Mouse (Mus musculus): ENCODE results near the gene Bik. TPM values are rescaled to one million over a fixed set of nuclear protein-coding genes. Genes with fewer than 3 reads are reported as not detected.

Gene Bik
- total and polyA plus RNA-seq, 2 experiments from 2014 or later, result 0.16 to 1.3 TPM

DNA sequence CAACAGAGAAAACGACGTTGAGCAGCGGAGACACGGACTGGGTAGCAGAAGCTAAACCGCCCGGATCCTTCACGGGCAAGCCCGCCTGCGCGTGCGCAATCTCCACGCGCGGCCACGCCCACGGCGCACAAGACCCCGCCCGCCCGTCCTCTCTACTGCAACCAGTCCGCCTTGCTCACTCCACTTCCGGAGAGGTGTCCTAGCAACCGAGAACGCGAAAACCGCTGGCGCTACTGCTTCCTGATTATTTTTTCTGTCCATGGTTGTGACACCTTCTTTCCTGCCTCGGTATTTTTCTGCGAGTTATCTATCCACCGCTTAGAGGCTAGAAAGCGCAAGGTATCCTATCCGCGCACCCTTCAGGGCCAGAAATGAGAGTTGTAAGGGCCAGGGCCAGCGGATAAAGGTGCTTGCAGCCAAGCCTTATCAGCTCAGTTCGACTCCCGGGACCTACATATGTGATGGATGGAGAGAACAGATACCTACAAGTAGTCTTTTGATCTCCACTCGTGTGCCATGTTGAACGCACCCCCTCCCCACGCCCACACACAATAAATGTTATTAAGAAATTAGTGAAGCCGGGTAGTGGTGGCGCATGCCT lies 15.8 kb upstream of the Bik start, which contains the start of gene Ttll1:
Gene Ttll1 (minus strand): TSS at position 89 of the 601 bp plus-strand sequence.
- Histone ChIP-seq H3K27me3 (ENCODE audit: insufficient read depth, low read length) (no peaks in the 10 kb centered on the region), H3K4me1 (ENCODE audit: insufficient read depth, low read length) (peaks cover 7% of the 10 kb centered on the region; the same call in 1 of the 2 replicates), H3K4me2 (ENCODE audit: low read depth, low read length) (peak within 1 kb of the TSS; percentile 72), H3K4me3 (ENCODE audit: low read length) (peak within 1 kb of the TSS; percentile 67), H3K9ac (replicated peaks; ENCODE audit: low read length) (peak within 1 kb of the TSS; percentile 74), H3K36me3 (ENCODE audit: insufficient read depth, low read length) (no peaks in the 10 kb centered on the region), H3K27ac (peak within 1 kb of the TSS; percentile 91), H3K9me3 (ENCODE audit: low read length) (no peaks in the 10 kb centered on the region)
- no peak for TF ChIP-seq CTCF (IDR thresholded peaks at IDR 0.05; ENCODE audit: low read depth)
- whole genome bisulfite sequencing, result 11% methylated on average over 41 of the region's 41 CpGs
- DNase-seq (ENCODE audit: low spot score) (peak; percentile 97), ATAC-seq (peak; percentile 96)

DNA sequence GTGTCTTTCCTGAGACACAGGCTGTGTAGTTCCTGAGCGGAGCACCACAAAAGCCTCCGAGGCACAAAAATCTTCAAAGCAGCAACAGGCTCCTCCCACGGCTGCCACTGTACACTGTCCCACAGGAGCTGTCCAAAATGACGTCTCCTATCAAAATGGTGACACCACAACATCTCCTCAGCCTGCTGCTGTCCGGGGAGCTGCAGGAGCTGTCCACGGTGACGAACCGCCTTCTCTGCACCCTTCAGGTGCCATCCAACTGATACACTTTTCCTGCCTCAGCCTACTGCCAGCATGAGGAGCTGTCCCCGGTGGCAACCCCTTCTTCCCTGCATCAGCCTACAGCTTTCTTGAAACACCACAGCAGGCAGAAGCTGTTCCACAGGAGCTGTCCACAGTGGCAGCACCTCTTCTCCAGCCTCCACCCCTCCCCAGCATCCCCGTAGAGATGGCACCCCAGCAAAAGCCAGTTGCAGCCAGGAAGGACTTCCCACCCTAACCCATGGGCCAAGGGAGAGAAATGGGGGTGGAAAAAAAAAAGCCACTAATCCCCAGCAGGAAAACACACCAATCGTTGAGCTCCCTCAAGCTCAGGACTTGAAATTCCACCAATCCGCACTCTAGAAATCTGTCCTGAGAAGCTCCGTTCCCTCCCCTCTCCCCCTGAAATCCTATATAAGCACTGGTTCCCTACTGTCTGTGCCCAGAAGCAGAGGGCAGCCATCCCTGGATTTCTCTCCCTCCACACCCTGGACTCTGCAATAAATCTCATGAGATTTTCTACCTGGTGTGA lies 14.0 kb upstream of the Bik start:
- Histone ChIP-seq H3K27me3 (ENCODE audit: insufficient read depth, low read length) (no peaks in the 10 kb centered on the region), H3K27ac (no peak overlapping the region), H3K4me3 (ENCODE audit: low read length) (no peak overlapping the region), H3K36me3 (ENCODE audit: insufficient read depth, low read length) (no peaks in the 10 kb centered on the region), H3K4me1 (ENCODE audit: insufficient read depth, low read length) (peaks cover 7% of the 10 kb centered on the region; the same call in 1 of the 2 replicates), H3K9me3 (ENCODE audit: low read length) (no peaks in the 10 kb centered on the region), H3K4me2 (ENCODE audit: low read depth, low read length) (no peak overlapping the region), H3K9ac (replicated peaks; ENCODE audit: low read length) (no peak overlapping the region)
- 71% methylated on average over 13 of the region's 13 CpGs for WGBS
- no peak for TF ChIP-seq CTCF (IDR thresholded peaks at IDR 0.05; ENCODE audit: low read depth)
- DNase-seq (ENCODE audit: low spot score) (no peak), ATAC-seq (no peak)

DNA sequence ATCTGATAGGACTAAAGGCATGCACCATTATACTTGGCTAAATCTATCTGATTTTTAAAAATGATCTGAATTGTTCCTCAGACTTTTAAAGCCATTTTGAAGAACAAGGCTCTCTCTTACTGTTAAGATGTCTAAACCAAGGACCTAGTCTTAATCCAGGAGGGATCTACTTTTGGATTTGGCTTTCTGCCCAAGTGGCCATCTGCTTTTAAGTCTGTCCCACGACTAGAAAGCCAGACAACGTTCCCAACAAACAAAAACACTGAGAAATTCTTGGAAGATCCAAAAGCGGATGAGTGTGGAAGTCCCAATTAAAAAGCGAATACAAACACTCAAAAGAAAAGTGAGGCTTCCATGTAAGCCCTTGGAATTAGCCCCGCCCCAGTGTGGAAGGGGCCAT lies 11.6 kb upstream of the Bik start:
- H3K9me3 ChIP-seq (ENCODE audit: low read length), result no peaks in the 10 kb centered on the region
- no peaks in the 10 kb centered on the region for H3K36me3 ChIP-seq (ENCODE audit: insufficient read depth, low read length)
- TF ChIP-seq CTCF (IDR thresholded peaks at IDR 0.05; ENCODE audit: low read depth), result no peak
- WGBS, result 59% methylated on average over 5 of the region's 5 CpGs
- no peaks in the 10 kb centered on the region for H3K27me3 ChIP-seq (ENCODE audit: insufficient read depth, low read length)
- no peaks in the 10 kb centered on the region for H3K4me1 ChIP-seq (ENCODE audit: insufficient read depth, low read length)
- DNase-seq (ENCODE audit: low spot score), result no peak
- no peak for ATAC-seq
- H3K9ac ChIP-seq (replicated peaks; ENCODE audit: low read length), result no peak overlapping the region
- no peak overlapping the region for H3K4me3 ChIP-seq (ENCODE audit: low read length)
- no peak overlapping the region for H3K4me2 ChIP-seq (ENCODE audit: low read depth, low read length)
- no peak overlapping the region for H3K27ac ChIP-seq

DNA sequence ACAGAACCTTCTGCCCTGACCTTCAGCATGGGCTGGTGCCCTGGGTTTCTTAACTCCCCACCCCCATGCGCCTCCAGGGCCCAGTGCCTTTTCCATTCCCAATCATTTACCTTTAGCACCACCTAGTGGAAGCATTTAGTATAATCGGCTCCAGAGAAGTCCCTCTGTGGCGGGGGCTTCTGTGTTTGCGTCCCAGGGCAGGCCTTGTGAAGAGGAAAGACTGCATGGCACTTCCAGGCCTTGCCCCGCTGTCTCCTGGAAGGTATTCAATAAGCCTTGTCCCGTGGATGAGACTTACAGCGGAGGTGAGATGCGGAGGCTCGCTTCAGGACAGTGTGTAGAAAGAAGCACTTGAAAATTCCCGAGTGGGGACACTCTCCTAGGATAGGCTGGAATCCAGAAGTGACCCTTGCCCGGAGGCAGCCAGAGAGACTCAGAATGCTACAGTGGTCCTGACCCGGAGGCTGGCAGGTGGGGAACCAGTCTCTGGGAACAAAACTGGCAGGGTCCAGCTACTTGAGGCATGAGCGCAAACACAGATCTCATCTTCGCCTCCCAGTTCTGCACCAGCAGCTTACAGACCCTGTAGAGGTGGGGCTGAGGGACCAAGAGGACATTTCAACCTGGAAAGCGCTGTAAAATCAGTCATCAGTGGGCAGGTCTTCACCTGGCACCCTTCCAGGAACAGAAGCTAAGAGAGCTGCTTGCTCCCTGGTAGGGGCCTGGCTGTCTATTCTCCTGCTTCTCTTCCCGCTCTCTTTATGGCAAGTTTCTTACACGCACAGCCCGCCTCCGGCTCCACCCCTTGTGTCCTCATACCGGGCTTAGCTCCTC lies 8.2 kb upstream of the Bik start:
- 34% methylated on average over 20 of the region's 20 CpGs for WGBS
- Histone ChIP-seq H3K4me1 (ENCODE audit: insufficient read depth, low read length) (no peaks in the 10 kb centered on the region), H3K27ac (no peak overlapping the region), H3K36me3 (ENCODE audit: insufficient read depth, low read length) (no peaks in the 10 kb centered on the region), H3K4me3 (ENCODE audit: low read length) (no peak overlapping the region), H3K9me3 (ENCODE audit: low read length) (no peaks in the 10 kb centered on the region), H3K27me3 (ENCODE audit: insufficient read depth, low read length) (no peaks in the 10 kb centered on the region), H3K4me2 (ENCODE audit: low read depth, low read length) (0 out of 2 replicates have a peak overlapping the region, but pooled peaks have one; percentile 21), H3K9ac (replicated peaks; ENCODE audit: low read length) (no peak overlapping the region)
- TF ChIP-seq CTCF (IDR thresholded peaks at IDR 0.05; ENCODE audit: low read depth), result peak; percentile 88
- DNase-seq (ENCODE audit: low spot score) (peak; percentile 89), ATAC-seq (peak; percentile 73)

DNA sequence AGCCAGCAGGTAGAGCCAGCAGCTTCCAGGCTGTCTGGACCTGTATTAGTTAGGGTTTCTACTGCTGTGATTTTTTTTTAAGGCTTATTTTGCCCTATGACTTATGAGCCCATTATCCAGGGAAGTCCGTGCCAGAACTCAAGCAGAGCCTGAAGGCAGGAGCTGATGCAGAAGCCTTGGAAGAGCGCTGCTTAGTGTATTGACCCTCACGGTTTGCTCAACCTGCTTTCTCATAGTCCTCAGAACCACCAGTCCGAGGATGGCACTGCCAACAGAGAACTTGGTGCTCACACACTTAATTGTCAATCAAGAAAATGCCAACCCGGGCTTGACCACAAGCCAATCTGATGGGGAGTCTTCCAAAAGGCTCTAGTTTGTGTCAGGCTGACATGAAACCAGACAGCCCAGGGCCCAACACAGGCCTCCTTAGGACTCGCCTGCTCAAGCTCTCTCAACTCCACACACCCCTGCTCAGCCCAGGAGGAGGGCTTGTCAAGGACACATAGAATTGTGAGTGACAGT lies 5.7 kb upstream of the Bik start:
- H3K4me2 ChIP-seq (ENCODE audit: low read depth, low read length), result no peak overlapping the region
- 0 out of 2 replicates have a peak, but pooled peaks cover 9% of the 10 kb centered on the region for H3K27me3 ChIP-seq (ENCODE audit: insufficient read depth, low read length)
- H3K9me3 ChIP-seq (ENCODE audit: low read length), result no peaks in the 10 kb centered on the region
- H3K36me3 ChIP-seq (ENCODE audit: insufficient read depth, low read length), result no peaks in the 10 kb centered on the region
- 0 out of 2 replicates have a peak, but pooled peaks cover under 1% of the 10 kb centered on the region for H3K4me1 ChIP-seq (ENCODE audit: insufficient read depth, low read length)
- no peak overlapping the region for H3K27ac ChIP-seq
- no peak overlapping the region for H3K4me3 ChIP-seq (ENCODE audit: low read length)
- 75% methylated on average over 6 of the region's 6 CpGs for WGBS
- no peak for ATAC-seq
- DNase-seq (ENCODE audit: low spot score), result no peak
- TF ChIP-seq CTCF (IDR thresholded peaks at IDR 0.05; ENCODE audit: low read depth), result no peak
- no peak overlapping the region for H3K9ac ChIP-seq (replicated peaks; ENCODE audit: low read length)

DNA sequence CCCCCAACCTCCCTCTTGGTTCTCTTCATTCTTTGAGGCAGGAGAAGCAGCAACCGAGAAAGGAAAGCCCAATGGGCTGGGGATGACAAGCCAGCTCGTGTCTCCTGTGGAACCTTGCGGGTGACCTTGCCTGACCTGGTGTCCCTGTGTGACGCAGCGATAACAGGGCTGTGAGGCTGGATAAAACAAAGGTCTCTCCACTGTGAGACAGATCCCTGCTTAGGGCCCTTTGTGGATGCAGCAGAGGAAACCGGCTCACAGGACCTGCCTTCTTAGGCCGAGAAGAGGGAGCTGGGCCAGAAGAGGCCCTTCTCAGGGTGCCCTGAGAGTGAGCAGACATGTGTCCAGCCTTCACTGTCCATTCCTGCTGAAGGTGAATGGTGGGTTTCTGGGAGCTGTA lies 3.5 kb upstream of the Bik start:
- H3K4me3 ChIP-seq (ENCODE audit: low read length), result no peak overlapping the region
- TF ChIP-seq CTCF (IDR thresholded peaks at IDR 0.05; ENCODE audit: low read depth), result no peak
- no peaks in the 10 kb centered on the region for H3K9me3 ChIP-seq (ENCODE audit: low read length)
- WGBS, result 27% methylated on average over 7 of the region's 7 CpGs
- H3K4me2 ChIP-seq (ENCODE audit: low read depth, low read length), result no peak overlapping the region
- peaks cover 9% of the 10 kb centered on the region; the same call in 1 of the 2 replicates for H3K4me1 ChIP-seq (ENCODE audit: insufficient read depth, low read length)
- H3K9ac ChIP-seq (replicated peaks; ENCODE audit: low read length), result no peak overlapping the region
- 0 out of 2 replicates have a peak, but pooled peaks cover 17% of the 10 kb centered on the region for H3K27me3 ChIP-seq (ENCODE audit: insufficient read depth, low read length)
- no peak for ATAC-seq
- peak; percentile 12 for DNase-seq (ENCODE audit: low spot score)
- H3K27ac ChIP-seq, result no peak overlapping the region
- no peaks in the 10 kb centered on the region for H3K36me3 ChIP-seq (ENCODE audit: insufficient read depth, low read length)
